Mouse (Mus musculus) limb, embryonic 13.5 days (tissue): ENCODE data around the gene Cerk. TPM values are rescaled to one million over a fixed set of nuclear protein-coding genes. Genes with fewer than 3 reads are reported as not detected.

ENCODE experiments used
- ATAC-seq: fragments of 200-750 bp; cut with Nextera tagmentation; 2 replicates; pipeline ENCODE4 v1.8.0; 2017; ENCODE audit warnings: low read depth, moderate number of reproducible peaks, moderate TSS enrichment; ENCODE audit not compliant: low FRiP score
- H3K27ac ChIP-seq: fragments of 300-500 bp; sonication (generic); 2 replicates; pipeline ENCODE4 v1.5.1; 2015; ENCODE audit warnings: inconsistent platforms, mild to moderate bottlenecking, moderate library complexity
- H3K27me3 ChIP-seq: fragments of 300-500 bp; sonication (generic); 2 replicates; pipeline ENCODE4 v1.6.1; 2015; ENCODE audit warnings: mild to moderate bottlenecking, inconsistent platforms
- H3K36me3 ChIP-seq: fragments of 300-500 bp; sonication (generic); 2 replicates; pipeline ENCODE4 v1.6.1; 2015; ENCODE audit warnings: inconsistent platforms, mild to moderate bottlenecking, moderate library complexity
- H3K4me1 ChIP-seq: fragments of 300-500 bp; sonication (generic); 2 replicates; pipeline ENCODE4 v1.6.1; 2015; ENCODE audit warnings: inconsistent platforms
- H3K4me2 ChIP-seq: fragments of 300-500 bp; sonication (generic); replicated peaks from 2 replicates; pipeline ENCODE4 v1.6.1; 2015; ENCODE audit warnings: inconsistent platforms, mild to moderate bottlenecking, moderate library complexity
- H3K4me3 ChIP-seq: fragments of 300-500 bp; sonication (generic); 2 replicates; pipeline ENCODE4 v1.5.1; 2015; ENCODE audit warnings: moderate library complexity, mild to moderate bottlenecking, inconsistent platforms
- H3K9ac ChIP-seq: fragments of 300-500 bp; sonication (generic); 2 replicates; pipeline ENCODE4 v1.6.1; 2015; ENCODE audit warnings: mild to moderate bottlenecking, inconsistent platforms
- H3K9me3 ChIP-seq: fragments of 300-500 bp; sonication (generic); 2 replicates; pipeline ENCODE4 v1.6.1; 2016; ENCODE audit warnings: inconsistent platforms
- WGBS: fragments of 180-500 bp; shearing (Covaris S2); methylation state at CpG from one replicate; pipeline ENCODE4 v1.1.7; 2015; 5-methylcytosine and 5-hydroxymethylcytosine counted together
- polyA plus RNA-seq: library from polyadenylated mRNA; unstranded; fragments of >200 nt; fragmentation: Nextera tagmentation; extraction: Ambion mirVana; gene quantifications from 2 replicates; pipeline ENCODE4 v1.2.1, GENCODE M21; 2015

Cerk gene
- polyA plus RNA-seq, 1 experiment from 2014 or later, result 18.6 TPM

- Histone ChIP-seq H3K36me3 (no peaks in the 10 kb centered on the region; the same call in 1 of the 2 replicates), H3K27ac (no peak overlapping the region), H3K27me3 (no peaks in the 10 kb centered on the region), H3K4me3 (no peak overlapping the region), H3K4me1 (peaks cover 45% of the 10 kb centered on the region), H3K4me2 (no peak overlapping the region), H3K9me3 (no peaks in the 10 kb centered on the region), H3K9ac (no peak overlapping the region)
- 81% methylated on average over 22 of the region's 22 CpGs for WGBS
- ATAC-seq, result no peak
Measured at GRCm38 (mm10) chr15:86176771-86177702, 8.9 kb downstream of the Cerk start.

GRCm38 (mm10) chr15:86176166-86176565, 9.8 kb downstream of the Cerk start:
- H3K4me1 ChIP-seq, result peaks cover 49% of the 10 kb centered on the region
- H3K27me3 ChIP-seq, result no peaks in the 10 kb centered on the region

GRCm38 (mm10) chr15:86175253-86176050, 10.5 kb downstream of the Cerk start:
- H3K36me3 ChIP-seq, result no peaks in the 10 kb centered on the region; the same call in 1 of the 2 replicates
- H3K9ac ChIP-seq, result no peak overlapping the region
- H3K9me3 ChIP-seq, result no peaks in the 10 kb centered on the region
- H3K27ac ChIP-seq, result no peak overlapping the region
- H3K4me2 ChIP-seq, result no peak overlapping the region
- H3K4me1 ChIP-seq, result peaks cover 51% of the 10 kb centered on the region
- ATAC-seq, result no peak
- H3K27me3 ChIP-seq, result no peaks in the 10 kb centered on the region
- WGBS, result 71% methylated on average over 3 of the region's 3 CpGs
- no peak overlapping the region for H3K4me3 ChIP-seq

More at GRCm38 (mm10) chr15:86176166-86176565, 9.8 kb downstream of the Cerk start:
- no peak overlapping the region for H3K4me2 ChIP-seq
- H3K9ac ChIP-seq, result no peak overlapping the region
- 69% methylated on average over 10 of the region's 10 CpGs for WGBS
- no peaks in the 10 kb centered on the region for H3K9me3 ChIP-seq
- ATAC-seq, result no peak
- no peak overlapping the region for H3K4me3 ChIP-seq
- H3K36me3 ChIP-seq, result no peaks in the 10 kb centered on the region; the same call in 1 of the 2 replicates
- H3K27ac ChIP-seq, result no peak overlapping the region

GRCm38 (mm10) chr15:86173136-86173985, 12.6 kb downstream of the Cerk start:
- Histone ChIP-seq H3K4me3 (no peak overlapping the region), H3K36me3 (no peaks in the 10 kb centered on the region; the same call in 1 of the 2 replicates), H3K9me3 (no peaks in the 10 kb centered on the region), H3K9ac (no peak overlapping the region), H3K4me1 (peaks cover 63% of the 10 kb centered on the region), H3K27ac (no peak overlapping the region; the same call in 1 of the 2 replicates), H3K27me3 (no peaks in the 10 kb centered on the region), H3K4me2 (0 out of 2 replicates have a peak overlapping the region, but pooled peaks have one; percentile 3)
- ATAC-seq, result no peak
- 33% methylated on average over 16 of the region's 16 CpGs for WGBS

DNA sequence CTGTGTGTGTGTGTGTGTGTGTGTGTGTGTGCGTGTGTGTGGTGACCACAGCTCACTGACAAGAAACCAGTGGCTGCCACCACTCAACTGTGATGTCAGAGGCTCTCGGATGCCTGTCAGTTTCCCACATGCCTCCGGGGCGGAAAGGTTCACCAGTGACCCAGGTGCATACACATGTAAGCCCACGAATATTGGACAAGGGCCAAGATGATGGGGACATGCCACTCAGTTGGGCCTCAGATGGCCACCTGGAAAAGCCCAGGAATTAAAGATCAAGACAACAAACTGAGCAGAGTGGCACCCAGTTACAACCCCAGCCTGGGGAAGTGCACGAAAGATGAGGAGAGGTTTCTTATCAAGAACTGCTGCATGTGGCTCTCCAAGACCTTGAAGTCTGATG, 13.4 kb downstream of the Cerk start:
- Histone ChIP-seq H3K4me1 (peaks cover 69% of the 10 kb centered on the region), H3K9me3 (no peaks in the 10 kb centered on the region), H3K4me2 (no peak overlapping the region), H3K36me3 (no peaks in the 10 kb centered on the region; the same call in 1 of the 2 replicates), H3K27me3 (no peaks in the 10 kb centered on the region), H3K4me3 (no peak overlapping the region), H3K27ac (no peak overlapping the region), H3K9ac (no peak overlapping the region)
- 64% methylated on average over 6 of the region's 6 CpGs for WGBS
- ATAC-seq, result no peak

- Histone ChIP-seq H3K27ac (no peak overlapping the region), H3K4me3 (no peak overlapping the region), H3K9ac (no peak overlapping the region), H3K4me1 (peaks cover 69% of the 10 kb centered on the region), H3K9me3 (no peaks in the 10 kb centered on the region), H3K4me2 (no peak overlapping the region), H3K36me3 (no peaks in the 10 kb centered on the region; the same call in 1 of the 2 replicates), H3K27me3 (no peaks in the 10 kb centered on the region)
- no peak for ATAC-seq
- WGBS, result 49% methylated on average over 3 of the region's 3 CpGs
Measured at GRCm38 (mm10) chr15:86172124-86172523, 13.8 kb downstream of the Cerk start.

- Histone ChIP-seq H3K27ac (no peak overlapping the region; the same call in 1 of the 2 replicates), H3K4me1 (peaks cover 69% of the 10 kb centered on the region)
- no peak for ATAC-seq
Measured at GRCm38 (mm10) chr15:86171316-86171715, 14.6 kb downstream of the Cerk start.

DNA sequence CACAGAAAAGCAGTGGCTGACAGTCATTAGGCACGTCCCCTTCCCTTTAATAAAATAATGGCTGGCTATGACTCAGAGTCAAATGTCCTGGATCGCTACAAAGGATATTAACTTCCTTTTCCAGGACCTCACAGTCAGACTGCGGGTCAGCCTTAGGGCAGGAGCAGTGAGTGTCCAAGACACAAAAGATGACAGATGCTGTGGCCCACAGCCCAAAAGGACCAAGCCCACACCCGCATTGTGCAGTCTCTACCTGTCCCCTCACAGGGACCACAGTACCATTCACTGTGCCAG, 16.2 kb downstream of the Cerk start:
- Histone ChIP-seq H3K9ac (no peak overlapping the region), H3K27ac (no peak overlapping the region), H3K36me3 (peaks cover 6% of the 10 kb centered on the region), H3K4me1 (peaks cover 58% of the 10 kb centered on the region), H3K9me3 (no peaks in the 10 kb centered on the region), H3K4me3 (no peak overlapping the region), H3K27me3 (no peaks in the 10 kb centered on the region), H3K4me2 (no peak overlapping the region)
- ATAC-seq, result no peak
- WGBS, result 78% methylated on average over 4 of the region's 4 CpGs

More at GRCm38 (mm10) chr15:86171316-86171715, 14.6 kb downstream of the Cerk start:
- Histone ChIP-seq H3K4me2 (no peak overlapping the region), H3K27me3 (no peaks in the 10 kb centered on the region), H3K9ac (no peak overlapping the region), H3K36me3 (no peaks in the 10 kb centered on the region; the same call in 1 of the 2 replicates), H3K4me3 (no peak overlapping the region), H3K9me3 (no peaks in the 10 kb centered on the region)
- WGBS, result 66% methylated on average over 12 of the region's 12 CpGs

- no peak overlapping the region for H3K9ac ChIP-seq
Measured at GRCm38 (mm10) chr15:86168941-86169816, 16.8 kb downstream of the Cerk start.

GRCm38 (mm10) chr15:86168505-86168867, 17.5 kb downstream of the Cerk start:
- Histone ChIP-seq H3K4me2 (no peak overlapping the region), H3K4me3 (no peak overlapping the region), H3K9ac (no peak overlapping the region), H3K27me3 (no peaks in the 10 kb centered on the region), H3K4me1 (peaks cover 48% of the 10 kb centered on the region), H3K9me3 (no peaks in the 10 kb centered on the region), H3K27ac (no peak overlapping the region), H3K36me3 (peaks cover 15% of the 10 kb centered on the region)
- ATAC-seq, result no peak
- WGBS, result 59% methylated on average over 7 of the region's 7 CpGs

More at GRCm38 (mm10) chr15:86168941-86169816, 16.8 kb downstream of the Cerk start:
- no peak overlapping the region for H3K4me3 ChIP-seq
- WGBS, result 80% methylated on average over 12 of the region's 12 CpGs
- peaks cover 55% of the 10 kb centered on the region for H3K4me1 ChIP-seq
- H3K4me2 ChIP-seq, result no peak overlapping the region
- no peaks in the 10 kb centered on the region for H3K27me3 ChIP-seq
- H3K9me3 ChIP-seq, result no peaks in the 10 kb centered on the region
- 0 out of 2 replicates have a peak, but pooled peaks have one; percentile 9 for ATAC-seq
- peaks cover 10% of the 10 kb centered on the region for H3K36me3 ChIP-seq
- H3K27ac ChIP-seq, result no peak overlapping the region
